Mouse (Mus musculus): ENCODE data around the gene Oip5.

- TF ChIP-seq CTCF (IDR thresholded peaks at IDR 0.05; ENCODE audit: borderline replicate concordance, extremely low read depth, insufficient read depth, insufficient read length) (no peak), POLR2A (IDR thresholded peaks at IDR 0.05; ENCODE audit: borderline replicate concordance, extremely low read depth, insufficient read depth, insufficient read length, poor library complexity, severe bottlenecking) (no peak)
These were observed 23.1 kb upstream of the Oip5 start for GRCm38 (mm10) chr2:119641214-119641912.

Data from brain, embryonic 14.5 days (tissue).